Mouse (Mus musculus) small intestine, adult 2 months (tissue): Measurements from ENCODE around the gene Mtx2. TPM values are rescaled to one million over a fixed set of nuclear protein-coding genes. Genes with fewer than 3 reads are reported as not detected.

Experiments
- H3K27ac ChIP-seq: fragments of 200-500 bp; 2 replicates; pipeline ENCODE4 v1.5.1; 2012; ENCODE audit warnings: low read depth, low read length, control low read depth, inconsistent platforms; ENCODE audit not compliant: insufficient read depth
- H3K27me3 ChIP-seq: fragments of 200-500 bp; 2 replicates; pipeline ENCODE4 v1.6.1; 2012; ENCODE audit warnings: mild to moderate bottlenecking, moderate library complexity, low read length, inconsistent platforms; ENCODE audit not compliant: control insufficient read depth, insufficient read depth
- H3K36me3 ChIP-seq: fragments of 200-500 bp; 2 replicates; pipeline ENCODE4 v1.6.1; 2012; ENCODE audit warnings: mild to moderate bottlenecking, low read length, control low read depth, inconsistent platforms; ENCODE audit not compliant: control insufficient read depth, insufficient read depth
- H3K4me1 ChIP-seq: fragments of 200-500 bp; 2 replicates; pipeline ENCODE4 v1.6.1; 2012; ENCODE audit warnings: low read length, inconsistent platforms, mixed read lengths; ENCODE audit not compliant: control insufficient read depth, insufficient read depth, insufficient read length
- H3K4me3 ChIP-seq: fragments of 200-500 bp; 2 replicates; pipeline ENCODE4 v1.5.1; 2012; ENCODE audit warnings: low read depth, mild to moderate bottlenecking, control low read depth, inconsistent platforms, low read length, moderate library complexity
- CTCF ChIP-seq: fragments of 200-500 bp; IDR thresholded peaks from 2 replicates; pipeline ENCODE4 v1.5.1; 2012; ENCODE audit warnings: low read depth, mild to moderate bottlenecking, control low read depth, inconsistent platforms, low read length, moderate library complexity, mixed read lengths; ENCODE audit not compliant: insufficient replicate concordance, insufficient read length; ENCODE audit errors: extremely low read depth
- POLR2A ChIP-seq: fragments of 200-500 bp; IDR thresholded peaks from 2 replicates; pipeline ENCODE4 v1.6.1; 2012; ENCODE audit warnings: low read depth, mild to moderate bottlenecking, control low read depth, inconsistent platforms, low read length, moderate library complexity
- WGBS: fragments of 180-500 bp; shearing (Covaris S2); methylation state at CpG from one replicate; pipeline ENCODE4 v1.1.7; 2018; 5-methylcytosine and 5-hydroxymethylcytosine counted together
- polyA plus RNA-seq: library from polyadenylated mRNA; depleted of rRNA; stranded (reverse); fragments of >200 nt; gene quantifications from 2 replicates; pipeline ENCODE4 v1.2.3, GENCODE M21; 2012; rRNA removed

Mtx2 gene
- 50.3 and 64.1 TPM in 2 replicates for polyA plus RNA-seq

DNA sequence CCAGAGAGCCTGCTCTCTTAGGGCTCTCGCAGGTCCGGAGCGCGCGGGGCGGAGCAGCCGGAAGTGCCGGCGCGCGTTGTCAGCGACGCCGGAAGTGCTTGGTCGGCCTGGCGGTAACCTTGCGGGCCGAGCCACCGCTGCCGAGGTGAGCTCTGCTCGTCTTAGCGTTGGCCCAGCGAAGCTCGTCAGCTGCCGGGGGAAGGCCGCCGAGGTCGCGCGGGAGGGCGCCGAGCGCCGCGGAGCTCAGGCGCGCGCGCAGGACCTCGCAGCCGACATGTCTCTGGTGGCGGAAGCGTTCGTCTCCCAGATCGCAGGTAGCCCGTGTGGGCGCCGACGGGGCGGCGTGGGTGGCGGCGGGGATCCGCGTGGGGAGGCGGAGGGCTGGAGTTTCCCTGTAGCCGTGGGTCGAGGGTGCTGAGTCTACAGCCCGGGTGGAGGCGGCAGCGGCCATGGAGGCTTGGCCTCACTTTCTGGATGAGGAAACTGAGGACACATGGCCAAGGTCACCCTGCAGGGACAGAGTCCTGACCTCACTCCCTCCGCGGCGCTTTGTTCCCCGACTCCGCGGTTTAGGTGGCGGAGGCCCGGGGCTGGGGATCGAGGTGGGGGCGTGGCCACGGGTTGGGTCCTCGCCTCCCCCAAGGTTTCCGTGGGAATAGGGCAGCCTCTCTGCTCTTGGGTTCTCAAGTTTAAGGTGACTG lies at the start of gene Mtx2:
TSS of gene Mtx2 (plus strand) at position 74 of the 701 bp plus-strand sequence.
- no peaks in the 10 kb centered on the region for H3K36me3 ChIP-seq

DNA sequence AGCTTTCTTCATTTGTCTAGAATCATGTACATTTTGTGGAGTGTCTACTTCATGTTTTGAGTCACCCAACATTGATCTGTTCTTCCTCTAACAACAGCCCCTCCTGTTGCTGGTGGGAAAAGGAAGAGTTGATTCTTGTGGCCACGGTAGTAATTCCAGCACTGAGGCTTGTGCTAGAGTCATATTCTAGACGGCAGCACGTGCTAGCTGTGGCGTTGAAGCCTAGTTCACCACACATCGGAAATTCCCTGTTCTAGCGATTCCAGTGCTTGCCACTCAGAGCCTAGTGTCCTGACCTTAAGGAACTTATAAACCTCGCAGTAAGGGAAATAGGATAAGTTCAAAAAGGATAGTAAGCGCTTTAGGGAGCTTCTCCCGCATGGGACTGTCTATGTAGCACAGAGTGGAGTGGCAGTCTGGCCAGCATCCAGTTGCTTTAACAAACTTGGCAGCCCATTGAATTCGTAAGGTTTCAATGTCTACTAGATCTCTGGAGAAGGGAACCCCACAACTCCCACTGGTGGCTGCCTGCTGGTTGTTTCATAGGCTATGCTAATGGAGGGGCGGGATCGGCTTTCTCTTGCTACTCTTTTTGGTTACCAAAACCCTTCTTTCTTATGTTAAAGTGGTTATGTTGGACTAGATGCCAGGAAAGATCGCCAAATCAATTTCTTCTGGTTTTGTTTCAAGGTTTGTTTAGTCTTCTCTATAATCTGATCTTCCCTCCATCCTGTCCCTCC lies 47.9 kb upstream of the Mtx2 start:
- Histone ChIP-seq H3K27me3 (no peaks in the 10 kb centered on the region; the same call in 1 of the 2 replicates), H3K4me3 (no peak overlapping the region), H3K36me3 (no peaks in the 10 kb centered on the region), H3K4me1 (no peaks in the 10 kb centered on the region), H3K27ac (no peak overlapping the region)
- 71% methylated on average over 13 of the region's 13 CpGs for WGBS
- no peak for TF ChIP-seq CTCF

More for the DNA sequence above, at the start of gene Mtx2:
- Histone ChIP-seq H3K4me3 (peak within 1 kb of the TSS; percentile 95), H3K27me3 (no peaks in the 10 kb centered on the region), H3K4me1 (no peaks in the 10 kb centered on the region; the same call in 1 of the 2 replicates), H3K27ac (peak within 1 kb of the TSS; percentile 78)
- WGBS, result under 1% methylated on average over 74 of the region's 74 CpGs
- TF ChIP-seq CTCF (no peak), POLR2A (peak; percentile 76; the same call in 1 of the 2 replicates)

DNA sequence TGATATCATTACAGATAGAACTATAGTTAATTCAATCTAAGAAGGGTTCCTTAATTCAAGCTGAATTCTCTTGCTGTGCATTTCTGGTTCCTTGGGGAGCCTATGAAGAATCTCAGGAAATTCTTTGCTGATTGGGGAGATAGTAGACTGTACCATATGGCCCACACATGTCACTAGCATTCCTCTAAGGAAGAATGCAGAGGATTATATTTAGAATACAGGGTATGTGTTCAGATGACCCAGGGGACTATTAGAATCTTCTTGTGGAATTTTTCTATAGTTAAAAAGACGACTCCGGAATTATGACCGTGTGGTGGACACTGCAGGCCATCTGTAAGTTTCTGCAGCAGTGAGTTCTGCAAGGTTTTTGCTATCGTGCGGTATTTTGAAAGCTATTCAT lies 44.2 kb upstream of the Mtx2 start:
- TF ChIP-seq CTCF (no peak), POLR2A (no peak)
- no peak overlapping the region for H3K27ac ChIP-seq
- WGBS, result 84% methylated on average over 5 of the region's 5 CpGs

DNA sequence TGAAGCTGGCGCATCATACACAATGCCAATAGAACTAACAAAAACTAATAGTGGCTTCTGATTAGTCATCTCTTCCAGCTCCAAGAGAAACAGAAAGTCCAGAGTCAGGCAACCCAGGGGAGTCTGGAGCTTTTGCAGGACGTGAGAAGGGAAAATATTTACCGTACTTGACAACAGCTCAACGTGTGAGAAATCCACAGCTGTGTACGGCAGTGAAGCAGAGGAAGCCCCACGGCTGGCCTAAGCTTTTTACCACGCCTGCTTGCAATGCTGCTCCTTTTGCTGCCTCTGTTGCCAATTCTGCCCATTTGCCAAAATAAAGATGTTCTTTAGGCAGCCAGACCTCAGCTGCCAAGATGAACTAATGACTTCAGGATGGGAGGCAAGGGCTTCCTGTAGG lies 30.1 kb upstream of the Mtx2 start:
- Histone ChIP-seq H3K27me3 (peaks cover 2% of the 10 kb centered on the region; the same call in 1 of the 2 replicates), H3K36me3 (no peaks in the 10 kb centered on the region), H3K4me3 (no peak overlapping the region), H3K4me1 (no peaks in the 10 kb centered on the region), H3K27ac (no peak overlapping the region)
- WGBS, result 53% methylated on average over 7 of the region's 7 CpGs
- TF ChIP-seq CTCF (no peak), POLR2A (no peak)

More for the DNA sequence above, 44.2 kb upstream of the Mtx2 start:
- Histone ChIP-seq H3K4me3 (no peak overlapping the region), H3K36me3 (no peaks in the 10 kb centered on the region), H3K27me3 (no peaks in the 10 kb centered on the region), H3K4me1 (no peaks in the 10 kb centered on the region)

DNA sequence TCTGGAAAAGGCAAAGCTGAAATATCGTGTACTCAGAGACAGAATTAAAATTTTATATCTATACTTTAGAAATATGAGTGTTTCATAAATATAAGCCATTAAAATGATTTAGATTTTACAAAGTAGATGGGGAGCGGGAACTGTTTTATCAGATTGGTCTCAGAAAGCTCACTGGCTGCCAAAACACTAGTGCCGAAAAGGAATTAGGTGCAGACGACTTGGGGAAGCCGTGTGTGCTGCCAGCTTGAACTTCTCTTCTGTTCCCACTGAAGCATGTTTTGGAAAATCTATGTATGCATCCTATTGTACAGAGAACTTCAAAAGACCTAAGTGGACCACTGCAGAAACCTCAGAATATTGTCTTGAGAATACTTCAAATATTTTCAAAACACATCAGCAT lies 17.2 kb upstream of the Mtx2 start:
- H3K4me3 ChIP-seq, result no peak overlapping the region
- WGBS, result 79% methylated on average over 5 of the region's 5 CpGs
- TF ChIP-seq CTCF, result no peak
- no peak for TF ChIP-seq POLR2A
- no peak overlapping the region for H3K27ac ChIP-seq
- no peaks in the 10 kb centered on the region for H3K4me1 ChIP-seq
- no peaks in the 10 kb centered on the region for H3K27me3 ChIP-seq
- H3K36me3 ChIP-seq, result no peaks in the 10 kb centered on the region

DNA sequence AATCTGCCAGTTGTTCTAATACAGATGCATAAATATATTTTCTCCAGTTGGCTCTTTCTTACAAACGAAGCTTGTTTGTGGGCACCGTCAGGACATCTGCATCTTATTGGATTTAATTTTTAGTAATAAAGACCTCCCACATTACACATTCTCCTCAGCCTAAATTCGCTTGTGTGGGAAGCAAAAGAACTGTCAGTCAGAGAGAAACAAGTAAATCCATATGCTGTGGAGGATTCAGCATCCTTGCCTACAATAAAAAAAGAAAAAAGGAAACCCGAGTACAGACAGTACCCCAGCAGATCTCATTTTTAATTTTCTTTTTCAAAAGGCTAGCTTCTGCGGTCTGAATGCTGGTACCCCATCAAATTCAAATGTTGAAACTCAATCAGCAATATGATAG lies 2.9 kb upstream of the Mtx2 start:
- no peak overlapping the region for H3K27ac ChIP-seq
- WGBS, result 82% methylated on average over 5 of the region's 5 CpGs

DNA sequence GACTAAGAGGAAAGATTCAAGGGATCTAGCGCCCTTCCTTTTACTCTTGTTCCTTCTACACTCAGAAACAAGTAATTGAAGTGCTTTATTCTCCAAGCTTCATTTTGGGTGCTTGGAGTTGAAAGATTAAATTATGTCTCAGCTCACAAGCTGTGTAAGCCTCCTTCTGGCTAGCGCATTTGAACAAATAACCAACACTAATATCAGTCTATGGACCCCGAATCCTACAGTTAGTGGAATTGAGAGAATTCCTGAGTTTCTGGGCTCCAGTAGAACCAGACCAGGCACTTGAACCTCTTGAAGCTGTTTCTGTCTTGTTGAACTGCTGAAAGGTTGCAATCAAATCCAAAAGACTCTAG lies 253 bp upstream of the Mtx2 start:
- 52% methylated on average over 3 of the region's 3 CpGs for WGBS
- Histone ChIP-seq H3K27ac (no peak overlapping the region; the same call in 1 of the 2 replicates), H3K36me3 (no peaks in the 10 kb centered on the region), H3K4me1 (no peaks in the 10 kb centered on the region; the same call in 1 of the 2 replicates), H3K27me3 (no peaks in the 10 kb centered on the region), H3K4me3 (peak overlapping the region; percentile 95)
- TF ChIP-seq CTCF (no peak), POLR2A (no peak)

More for the DNA sequence above, 2.9 kb upstream of the Mtx2 start:
- TF ChIP-seq POLR2A (no peak), CTCF (no peak)
- Histone ChIP-seq H3K27me3 (no peaks in the 10 kb centered on the region), H3K36me3 (no peaks in the 10 kb centered on the region), H3K4me3 (no peak overlapping the region), H3K4me1 (no peaks in the 10 kb centered on the region; the same call in 1 of the 2 replicates)
